Mouse (Mus musculus) testis, adult 2 months (tissue): ENCODE data around the gene Elmo1.

ENCODE experiments used
- CTCF ChIP-seq: fragments of 200-500 bp; IDR thresholded peaks from 2 replicates; pipeline ENCODE4 v1.5.1; 2012; ENCODE audit warnings: low read depth, mild to moderate bottlenecking, inconsistent platforms, low read length, moderate library complexity; ENCODE audit not compliant: control insufficient read depth, insufficient read depth, insufficient replicate concordance
- POLR2A ChIP-seq: fragments of 200-500 bp; IDR thresholded peaks from 2 replicates; pipeline ENCODE4 v1.6.1; 2012; ENCODE audit warnings: low read depth, mild to moderate bottlenecking, inconsistent platforms, low read length, moderate library complexity; ENCODE audit not compliant: control insufficient read depth

- TF ChIP-seq CTCF (no peak), POLR2A (no peak)
These were observed 294.4 kb downstream of the Elmo1 start for GRCm38 (mm10) chr13:20384846-20385245.
